10 mouse cellular contexts compared by ENCODE assay signal in the genomic region with DNA sequence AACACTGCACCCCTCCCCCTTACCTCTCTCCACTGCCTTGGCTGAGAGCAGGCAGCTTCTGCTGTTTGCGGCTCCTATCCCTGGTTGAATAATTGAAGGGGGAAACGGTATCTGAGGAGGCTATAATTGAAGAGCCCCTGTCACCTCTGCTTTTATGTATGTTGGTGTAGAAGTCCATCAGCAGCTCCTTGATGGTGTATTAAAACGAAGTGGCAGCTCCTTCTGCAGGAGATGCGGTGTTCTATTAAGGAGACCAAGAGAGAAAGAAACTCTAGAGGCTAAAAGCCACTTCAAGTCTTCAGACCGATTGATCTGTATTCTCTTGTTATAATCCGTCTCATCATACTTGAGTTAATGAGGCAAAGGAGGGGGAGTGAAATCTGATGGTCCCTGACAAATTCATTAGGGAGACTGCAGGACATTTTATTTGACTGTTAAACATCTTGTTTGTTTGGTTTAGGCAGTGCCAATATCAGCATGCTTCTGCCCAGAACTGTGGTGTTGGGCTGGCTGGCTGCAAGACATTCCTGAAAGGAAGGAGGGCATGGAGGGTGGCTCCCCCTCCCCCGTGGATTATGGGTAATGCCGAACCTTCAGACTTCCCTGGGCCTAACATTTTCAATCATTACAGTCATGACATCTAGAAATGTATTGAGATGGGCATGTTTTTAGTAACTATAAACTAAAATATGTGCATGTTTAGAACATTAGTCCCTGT. TPM values are rescaled to one million over a fixed set of nuclear protein-coding genes. Genes with fewer than 3 reads are reported as not detected.
DNase-seq lines count a peak whose midpoint lies in the region; ATAC-seq and TF ChIP-seq lines count a peak whose summit lies in the region.
"Had no signal": no experiment of that assay in that cellular context is flagged by ENCODE, and none has a peak within 500 bp of the region (broad histone marks: within the 10 kb centered on the region; RNA-seq: fewer than 3 reads in every experiment).

No protein-coding gene starts in this region.

- no peaks in the 10 kb centered on the region; the same call in 1 of the 2 replicates for H3K27me3 ChIP-seq in hindbrain, embryonic 16.5 days (replicated peaks; ENCODE audit: control insufficient read depth, insufficient read depth, low read length)
- peaks cover 12% of the 10 kb centered on the region for H3K27me3 ChIP-seq in midbrain, embryonic 15.5 days (replicated peaks)

- intact Hi-C loops in gastrocnemius, adult 2 months (cut with DNase I): no loop called here

- H3K9me3 ChIP-seq in hindbrain, embryonic 16.5 days (ENCODE audit: control insufficient read depth, low read length): no peaks in the 10 kb centered on the region
- H3K9me3 ChIP-seq in midbrain, embryonic 15.5 days: no peaks in the 10 kb centered on the region

- TF ChIP-seq CTCF in gastrocnemius, adult 2 months (IDR thresholded peaks at IDR 0.05): no peak

- peaks cover 3% of the 10 kb centered on the region for H3K4me1 ChIP-seq in hindbrain, embryonic 16.5 days (ENCODE audit: control insufficient read depth, insufficient read depth, low read depth, low read length)
- peaks cover 29% of the 10 kb centered on the region for H3K4me1 ChIP-seq in midbrain, embryonic 15.5 days

- no peaks in the 10 kb centered on the region for H3K36me3 ChIP-seq in hindbrain, embryonic 16.5 days (ENCODE audit: control insufficient read depth, insufficient read depth, low read length)
- no peaks in the 10 kb centered on the region for H3K36me3 ChIP-seq in midbrain, embryonic 15.5 days (replicated peaks)

- peak overlapping the region; percentile 25; the same call in 1 of the 2 replicates for H3K4me3 ChIP-seq in hindbrain, embryonic 16.5 days (ENCODE audit: low read length)
- 0 out of 2 replicates have a peak overlapping the region, but pooled peaks have one; percentile 8 for H3K4me3 ChIP-seq in midbrain, embryonic 15.5 days
- H3K4me3 ChIP-seq in gastrocnemius, adult 2 months: no peak overlapping the region
- H3K4me3 ChIP-seq: layer of hippocampus, adult 2 months had no signal

- peak overlapping the region; percentile 72 for H3K27ac ChIP-seq in hindbrain, embryonic 16.5 days (ENCODE audit: low read depth, low read length)
- H3K27ac ChIP-seq in midbrain, embryonic 15.5 days: peak overlapping the region; percentile 69
- no peak overlapping the region for H3K27ac ChIP-seq in gastrocnemius, adult 2 months
- H3K27ac ChIP-seq: layer of hippocampus, adult 2 months had no signal

- DNase-seq in NIH3T3 (ENCODE audit: low read depth): peak; percentile 53
- peak; percentile 62 for DNase-seq in embryo, embryonic 10 days (ENCODE audit: low spot score)
- no peak for DNase-seq in adrenal gland, postnatal 14 days
- DNase-seq in kidney, adult 8-10 months: no peak
- DNase-seq in gastrocnemius, adult 2 months: no peak
- DNase-seq: spleen, adult 18-20 months had no signal

- H3K4me2 ChIP-seq in hindbrain, embryonic 16.5 days (ENCODE audit: low read length): peak overlapping the region; percentile 57
- H3K4me2 ChIP-seq in midbrain, embryonic 15.5 days: peak overlapping the region; percentile 41

- 19% methylated on average over 8 of the region's 8 CpGs for WGBS in hindbrain, embryonic 16.5 days
- WGBS in midbrain, embryonic 15.5 days: 10% methylated on average over 8 of the region's 8 CpGs

- peak overlapping the region; percentile 42; the same call in 1 of the 2 replicates for H3K9ac ChIP-seq in hindbrain, embryonic 16.5 days (ENCODE audit: low read depth, low read length)
- H3K9ac ChIP-seq in midbrain, embryonic 15.5 days: 0 out of 2 replicates have a peak overlapping the region, but pooled peaks have one; percentile 6

- no peak for ATAC-seq in hindbrain, embryonic 16.5 days
- no peak for ATAC-seq in midbrain, embryonic 15.5 days (replicated peaks)

RNA-seq across cellular contexts. Expression of gene Mab21l2, which starts 2.7 kb away (rescaled TPM):
- polyA plus RNA-seq in hindbrain, embryonic 16.5 days (2015; fragmentation: Nextera tagmentation; extraction: Ambion mirVana): 190 and 200 TPM in 2 replicates
- polyA plus RNA-seq in midbrain, embryonic 15.5 days (2015; fragmentation: Nextera tagmentation; extraction: Ambion mirVana): 65.8 and 80.9 TPM in 2 replicates
- 10.6 and 11.0 TPM in 2 replicates for total RNA-seq in adrenal gland, postnatal 14 days (2021)
- under 1 TPM in 1 of 2 experiments, not detected in 1; 0.17 TPM for total RNA-seq in gastrocnemius, adult 2 months (2021)
- total RNA-seq: layer of hippocampus, adult 2 months; MEL had no signal

Comparison
In these comparisons a context has a peak if more than half of its experiments do, and no peak if none do; other contexts are left out.
1. DNase-seq: peak in NIH3T3 (single experiment) and embryo, embryonic 10 days (single experiment); none in adrenal gland, postnatal 14 days (single experiment), kidney, adult 8-10 months (0 of 2) and gastrocnemius, adult 2 months (single experiment).